Mouse (Mus musculus) left cerebral cortex, adult 11 months (tissue): Measurements from ENCODE around the gene Phka1.

ENCODE experiments used
- DNase-seq: peaks from one replicate; pipeline ENCODE4 v3.0.0; 2022; ENCODE audit warnings: low spot score

Phka1 gene

GRCm38 (mm10) chrX:102475555-102475954 is 168.5 kb downstream of the Phka1 start:
- peak; percentile 16 for DNase-seq
